Mouse (Mus musculus) cerebellum, adult 8-10 months (tissue): ENCODE measurements around the gene Npat.

Source experiments
- DNase-seq: peaks from one replicate; pipeline ENCODE4 v3.0.0; 2022

Npat gene

DNA sequence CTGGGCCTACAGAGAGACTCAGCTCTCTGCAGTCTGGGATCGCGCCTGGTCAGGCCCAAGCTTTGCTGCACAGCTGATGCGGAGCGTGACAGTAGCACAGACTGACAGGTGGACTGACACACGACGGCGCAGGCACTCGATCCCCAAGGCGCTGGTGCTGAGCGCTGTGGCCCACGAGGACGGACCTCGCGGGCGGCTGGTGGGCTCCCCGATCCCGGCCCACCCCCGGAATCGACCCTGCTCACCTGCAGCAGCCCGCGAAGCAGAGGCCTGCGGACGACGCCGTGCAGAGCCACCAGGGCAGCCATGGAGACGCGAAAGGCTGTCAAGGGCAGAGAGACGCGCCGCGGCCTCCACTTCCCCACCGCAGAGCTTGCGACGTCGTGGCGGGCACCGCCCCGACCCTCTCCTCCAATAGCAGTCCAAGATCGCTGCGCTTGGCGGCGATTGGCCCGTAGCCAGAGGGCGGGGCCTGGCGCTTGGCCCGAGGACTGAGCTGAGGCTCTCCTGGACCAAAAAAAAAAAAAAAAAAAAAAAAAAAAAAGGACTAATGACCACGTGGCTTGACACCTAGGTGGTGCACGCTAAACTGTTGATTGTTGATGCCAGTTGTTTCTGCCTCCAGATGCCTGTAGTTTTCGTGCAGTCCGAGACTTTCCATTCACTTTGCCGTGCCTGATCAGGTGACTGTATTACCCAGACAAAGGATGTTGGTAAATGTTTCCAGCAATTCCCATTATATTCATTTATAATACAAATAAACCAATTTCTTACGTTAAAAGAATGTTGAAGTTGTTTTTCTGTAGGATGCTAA, 73.3 kb downstream of the Npat start, which contains the start of gene Acat1:
TSS of gene Acat1 (minus strand) at position 415 of the 814 bp plus-strand sequence.
- DNase-seq = peak; percentile 91

DNA sequence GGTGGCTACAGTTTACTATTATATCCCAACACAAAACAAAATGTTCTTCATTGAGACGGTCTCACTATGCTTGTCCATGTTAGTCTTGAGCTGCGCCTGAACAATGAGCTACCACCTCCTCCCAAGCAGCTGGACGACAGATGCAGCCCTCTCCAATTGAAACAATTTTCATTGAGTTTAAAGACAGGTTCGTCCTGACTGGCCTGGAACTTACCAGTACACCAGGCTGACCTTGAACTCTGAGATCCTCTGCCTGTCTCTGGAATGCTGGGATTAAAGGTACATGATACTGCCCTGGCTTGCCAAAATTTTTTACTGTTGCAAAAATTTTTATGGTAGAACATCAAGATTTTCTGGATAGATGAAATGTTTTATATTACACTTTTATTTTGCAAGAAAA, 77.4 kb downstream of the Npat start:
- DNase-seq = no peak

- no peak for DNase-seq
Measured at GRCm38 (mm10) chr9:53615246-53615645, 78.4 kb downstream of the Npat start.
